Mouse (Mus musculus) heart, embryonic 11.5 days (tissue): ENCODE data around the gene 1110051M20Rik. TPM values are rescaled to one million over a fixed set of nuclear protein-coding genes. Genes with fewer than 3 reads are reported as not detected.
A peak's percentile ranks its signal among the peaks of the same experiment; 100 is the strongest.

Experiments used
- ATAC-seq: fragments of 200-750 bp; cut with Nextera tagmentation; replicated peaks from 2 replicates; pipeline ENCODE4 v1.8.0; 2017; ENCODE audit warnings: moderate library complexity; ENCODE audit not compliant: insufficient number of reproducible peaks, low FRiP score, low TSS enrichment
- H3K27ac ChIP-seq: fragments of 300-500 bp; sonication (generic); 2 replicates; pipeline ENCODE4 v1.5.1; 2014; ENCODE audit warnings: mild to moderate bottlenecking, low read depth, low read length
- H3K27me3 ChIP-seq: fragments of 300-500 bp; sonication (generic); 2 replicates; pipeline ENCODE4 v1.6.1; 2014; ENCODE audit warnings: mild to moderate bottlenecking, low read length, mixed read lengths; ENCODE audit not compliant: control insufficient read depth, insufficient read depth
- H3K36me3 ChIP-seq: fragments of 300-500 bp; sonication (generic); 2 replicates; pipeline ENCODE4 v1.6.1; 2014; ENCODE audit warnings: mild to moderate bottlenecking, low read length, moderate library complexity, mixed read lengths; ENCODE audit not compliant: control insufficient read depth, insufficient read depth
- H3K4me1 ChIP-seq: fragments of 300-500 bp; sonication (generic); 2 replicates; pipeline ENCODE4 v1.6.1; 2014; ENCODE audit warnings: low read length; ENCODE audit not compliant: control insufficient read depth, insufficient read depth
- H3K4me2 ChIP-seq: fragments of 300-500 bp; sonication (generic); 2 replicates; pipeline ENCODE4 v1.6.1; 2014; ENCODE audit warnings: mild to moderate bottlenecking, moderate library complexity
- H3K4me3 ChIP-seq: fragments of 300-500 bp; sonication (generic); 2 replicates; pipeline ENCODE4 v1.5.1; 2014; ENCODE audit warnings: low read depth, low read length
- H3K9ac ChIP-seq: fragments of 300-500 bp; sonication (generic); 2 replicates; pipeline ENCODE4 v1.6.1; 2014; ENCODE audit warnings: mild to moderate bottlenecking, low read depth, low read length, moderate library complexity
- H3K9me3 ChIP-seq: fragments of 300-500 bp; sonication (generic); replicated peaks from 2 replicates; pipeline ENCODE4 v1.6.1; 2016; ENCODE audit warnings: low read length; ENCODE audit not compliant: control insufficient read depth
- WGBS: fragments of 180-500 bp; shearing (Covaris S2); extraction: QIAGEN DNeasy Blood & Tissue Kit; methylation state at CpG from one replicate; pipeline ENCODE4 v1.1.7; 2014; ENCODE audit not compliant: insufficient replicate concordance; 5-methylcytosine and 5-hydroxymethylcytosine counted together
- polyA plus RNA-seq: library from polyadenylated mRNA; unstranded; fragments of >200 nt; fragmentation: Nextera tagmentation; extraction: Ambion mirVana; gene quantifications from 2 replicates; pipeline ENCODE4 v1.2.1, GENCODE M21; 2014

The 1110051M20Rik gene
- polyA plus RNA-seq, 1 experiment from 2014 or later, result 43.9 TPM

DNA sequence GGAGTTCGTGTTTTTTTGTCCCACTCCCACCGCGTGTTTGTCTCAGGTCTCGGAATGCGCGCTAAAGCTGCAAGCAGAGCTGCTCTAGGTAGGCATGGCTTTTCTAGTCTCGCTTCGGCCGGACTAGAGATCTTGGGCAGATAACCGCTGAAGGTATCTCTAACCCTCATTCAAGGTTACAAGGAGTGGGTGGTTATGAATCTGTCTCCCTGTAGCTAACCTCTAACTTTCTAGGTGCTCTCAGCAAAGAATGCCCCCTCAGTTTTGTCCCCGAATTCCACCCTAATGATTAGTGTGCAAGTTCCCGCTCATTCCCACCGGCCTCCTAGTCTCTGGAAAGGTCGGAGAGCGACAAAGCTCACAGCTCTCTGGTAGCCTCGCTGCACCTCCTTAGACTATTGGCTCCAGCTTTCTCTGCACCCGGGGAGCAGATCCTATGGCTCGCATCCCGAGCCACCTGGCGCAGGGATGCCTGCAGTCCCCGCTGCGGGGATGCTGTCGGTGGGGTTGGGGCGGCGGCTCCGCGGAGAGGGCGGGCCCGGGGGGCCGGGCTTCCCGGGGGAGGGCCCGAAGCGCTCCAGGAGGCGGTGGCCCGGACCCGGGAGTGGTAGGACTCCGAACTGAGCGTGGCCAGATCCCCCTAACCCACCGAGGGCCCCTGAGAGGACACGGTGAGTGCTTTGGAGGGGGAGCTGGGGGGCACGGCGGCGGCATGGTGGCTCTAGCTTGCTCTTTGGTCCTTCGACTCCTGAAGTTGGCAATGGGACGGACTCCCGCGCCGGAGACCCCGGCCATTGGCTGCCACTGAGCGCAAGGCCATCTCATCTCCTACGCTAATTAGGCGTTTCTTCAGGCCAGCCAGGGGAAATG is 188.0 kb downstream of the 1110051M20Rik start:
- peak overlapping the region; percentile 96 for H3K4me2 ChIP-seq
- peaks cover 32% of the 10 kb centered on the region for H3K4me1 ChIP-seq
- peak; percentile 66 for ATAC-seq
- WGBS, result under 1% methylated on average over 52 of the region's 52 CpGs
- H3K27ac ChIP-seq, result peak overlapping the region; percentile 46; the same call in 1 of the 2 replicates
- H3K27me3 ChIP-seq, result peaks cover 27% of the 10 kb centered on the region
- no peaks in the 10 kb centered on the region for H3K9me3 ChIP-seq
- peak overlapping the region; percentile 63 for H3K9ac ChIP-seq
- H3K4me3 ChIP-seq, result peak overlapping the region; percentile 60
- H3K36me3 ChIP-seq, result peaks cover 8% of the 10 kb centered on the region

DNA sequence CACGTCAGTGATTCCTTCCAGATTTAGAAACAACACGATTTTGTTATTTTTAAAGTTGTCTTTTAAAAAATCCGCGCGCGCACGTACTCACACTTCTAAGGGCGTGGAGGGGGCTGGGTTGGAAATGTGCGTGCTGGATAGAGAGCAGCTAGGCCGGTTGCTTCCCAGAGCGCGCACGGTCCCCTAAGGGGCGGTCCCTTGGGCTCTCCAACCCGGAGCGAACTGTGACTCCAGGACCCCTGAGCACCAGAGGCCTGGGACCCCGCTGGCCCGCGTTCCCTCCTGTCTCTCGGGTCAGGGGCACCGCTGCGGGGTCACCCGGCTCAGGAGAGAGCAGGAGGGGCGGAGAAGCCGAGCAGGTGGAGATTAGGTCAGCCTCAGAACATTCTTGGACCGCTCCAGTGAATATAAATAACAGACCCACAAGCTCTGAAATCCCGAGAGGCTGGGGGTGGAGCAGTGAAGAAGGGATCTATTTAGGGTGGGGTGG is 188.8 kb downstream of the 1110051M20Rik start, which contains the start of gene Pacsin3:
Pacsin3 (plus strand) TSS at position 294 of the 490 bp plus-strand sequence.
- H3K4me1 ChIP-seq, result peaks cover 32% of the 10 kb centered on the region
- H3K9ac ChIP-seq, result peak within 1 kb of the TSS; percentile 67
- H3K4me2 ChIP-seq, result peak within 1 kb of the TSS; percentile 96
- peak within 1 kb of the TSS; percentile 46; the same call in 1 of the 2 replicates for H3K27ac ChIP-seq
- peak within 1 kb of the TSS; percentile 60 for H3K4me3 ChIP-seq
- peaks cover 27% of the 10 kb centered on the region for H3K27me3 ChIP-seq
- under 1% methylated on average over 27 of the region's 27 CpGs for WGBS
- H3K9me3 ChIP-seq, result no peaks in the 10 kb centered on the region
- ATAC-seq, result no peak
- H3K36me3 ChIP-seq, result peaks cover 3% of the 10 kb centered on the region

- no peak for ATAC-seq
- no peak overlapping the region for H3K27ac ChIP-seq
- no peaks in the 10 kb centered on the region for H3K9me3 ChIP-seq
- H3K4me2 ChIP-seq, result peak overlapping the region; percentile 96; the same call in 1 of the 2 replicates
- H3K4me3 ChIP-seq, result no peak overlapping the region
- peaks cover 32% of the 10 kb centered on the region for H3K4me1 ChIP-seq
- H3K27me3 ChIP-seq, result peaks cover 27% of the 10 kb centered on the region
- no peak overlapping the region for H3K9ac ChIP-seq
- H3K36me3 ChIP-seq, result no peaks in the 10 kb centered on the region
- WGBS, result 38% methylated on average over 8 of the region's 8 CpGs
These were observed 189.7 kb downstream of the 1110051M20Rik start for GRCm38 (mm10) chr2:91254725-91255380.

- no peaks in the 10 kb centered on the region for H3K36me3 ChIP-seq
- no peak overlapping the region for H3K4me3 ChIP-seq
- peaks cover 23% of the 10 kb centered on the region for H3K27me3 ChIP-seq
- no peak overlapping the region for H3K4me2 ChIP-seq
- no peak for ATAC-seq
- H3K9me3 ChIP-seq, result no peaks in the 10 kb centered on the region
- 34% methylated on average over 4 of the region's 4 CpGs for WGBS
- H3K4me1 ChIP-seq, result peaks cover 18% of the 10 kb centered on the region
- peak overlapping the region; percentile 30; the same call in 1 of the 2 replicates for H3K27ac ChIP-seq
- no peak overlapping the region for H3K9ac ChIP-seq
These were observed 192.0 kb downstream of the 1110051M20Rik start for GRCm38 (mm10) chr2:91252512-91252911.

- H3K36me3 ChIP-seq, result no peaks in the 10 kb centered on the region
- H3K4me1 ChIP-seq, result peaks cover 13% of the 10 kb centered on the region
- 58% methylated on average over 4 of the region's 4 CpGs for WGBS
- H3K4me3 ChIP-seq, result no peak overlapping the region
- H3K9ac ChIP-seq, result no peak overlapping the region
- ATAC-seq, result no peak
- H3K27ac ChIP-seq, result no peak overlapping the region
- peaks cover 23% of the 10 kb centered on the region for H3K27me3 ChIP-seq
- no peak overlapping the region for H3K4me2 ChIP-seq
- H3K9me3 ChIP-seq, result no peaks in the 10 kb centered on the region
These were observed 192.5 kb downstream of the 1110051M20Rik start for GRCm38 (mm10) chr2:91252001-91252400.

DNA sequence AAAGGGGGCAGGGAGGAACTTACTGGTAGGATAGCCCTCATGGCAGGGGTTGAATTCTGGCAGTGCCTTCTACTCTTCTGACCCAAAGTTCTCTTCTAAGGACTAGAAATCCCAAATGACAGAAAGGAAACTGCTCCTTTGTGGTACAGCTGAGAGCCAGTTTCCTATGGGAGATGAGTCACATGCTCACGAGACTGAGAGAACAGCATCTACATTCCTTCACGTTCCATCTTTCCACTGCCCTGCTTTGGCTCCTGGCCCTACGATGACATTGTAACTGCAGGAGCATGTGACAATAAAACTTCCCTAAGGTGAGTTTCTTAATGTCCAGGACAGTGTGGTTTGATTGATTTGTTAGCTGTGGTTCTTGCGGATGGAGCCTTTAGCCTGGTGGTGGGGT is 196.1 kb downstream of the 1110051M20Rik start:
- 77% methylated on average over 4 of the region's 4 CpGs for WGBS
- H3K9ac ChIP-seq, result no peak overlapping the region
- peaks cover 2% of the 10 kb centered on the region for H3K27me3 ChIP-seq
- H3K4me1 ChIP-seq, result peaks cover 7% of the 10 kb centered on the region
- H3K27ac ChIP-seq, result no peak overlapping the region
- no peak overlapping the region for H3K4me3 ChIP-seq
- no peaks in the 10 kb centered on the region for H3K9me3 ChIP-seq
- no peaks in the 10 kb centered on the region for H3K36me3 ChIP-seq
- no peak for ATAC-seq
- H3K4me2 ChIP-seq, result no peak overlapping the region

DNA sequence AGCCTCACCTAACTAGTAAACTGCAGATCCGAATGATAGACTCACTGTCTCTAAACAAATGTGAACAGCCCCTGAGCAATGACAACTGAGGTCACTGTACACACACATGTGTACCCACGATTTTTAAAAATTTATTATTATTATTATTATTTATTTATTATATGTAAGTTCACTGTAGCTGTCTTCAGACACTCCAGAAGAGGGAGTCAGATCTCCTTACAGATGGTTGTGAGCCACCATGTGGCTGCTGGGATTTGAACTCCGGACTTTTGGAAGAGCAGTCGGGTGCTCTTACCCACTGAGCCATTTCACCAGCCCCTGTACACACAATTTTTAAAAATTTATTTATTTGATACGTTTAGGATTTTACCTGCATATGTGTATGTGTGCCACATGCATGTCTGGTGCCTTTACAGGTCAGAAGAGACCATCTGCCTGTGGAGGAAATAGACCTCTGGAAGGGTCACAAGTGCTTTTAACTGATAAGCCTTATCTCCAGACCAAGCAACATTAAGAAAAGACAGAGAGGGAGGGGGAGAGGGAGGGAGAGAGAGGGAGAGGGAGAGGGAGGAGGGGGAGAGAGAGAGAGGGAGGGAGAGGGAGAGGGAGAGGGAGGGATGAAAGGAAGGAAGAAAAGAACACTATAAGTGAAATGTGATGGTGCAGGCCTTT is 199.8 kb downstream of the 1110051M20Rik start:
- Histone ChIP-seq H3K9ac (0 out of 2 replicates have a peak overlapping the region, but pooled peaks have one; percentile 43), H3K9me3 (no peaks in the 10 kb centered on the region), H3K27ac (no peak overlapping the region), H3K4me1 (no peaks in the 10 kb centered on the region), H3K27me3 (no peaks in the 10 kb centered on the region), H3K4me3 (no peak overlapping the region), H3K36me3 (no peaks in the 10 kb centered on the region), H3K4me2 (no peak overlapping the region)
- 61% methylated on average over 5 of the region's 5 CpGs for WGBS
- ATAC-seq, result peak; percentile 83

GRCm38 (mm10) chr2:91243416-91243815 is 201.1 kb downstream of the 1110051M20Rik start:
- Histone ChIP-seq H3K27ac (no peak overlapping the region), H3K36me3 (no peaks in the 10 kb centered on the region), H3K4me3 (no peak overlapping the region), H3K27me3 (no peaks in the 10 kb centered on the region), H3K9me3 (no peaks in the 10 kb centered on the region), H3K4me1 (no peaks in the 10 kb centered on the region), H3K9ac (no peak overlapping the region), H3K4me2 (no peak overlapping the region)
- no peak for ATAC-seq
- WGBS, result 63% methylated on average over 3 of the region's 3 CpGs
